Mouse (Mus musculus) kidney, embryonic 15.5 days (tissue): ENCODE results near the gene Ovca2. TPM values are rescaled to one million over a fixed set of nuclear protein-coding genes. Genes with fewer than 3 reads are reported as not detected.

Experiments
- ATAC-seq: fragments of 200-750 bp; cut with Nextera tagmentation; replicated peaks from 2 replicates; pipeline ENCODE4 v1.8.0; 2017; ENCODE audit warnings: moderate TSS enrichment; ENCODE audit not compliant: low FRiP score
- H3K27ac ChIP-seq: fragments of 300-500 bp; sonication (generic); 2 replicates; pipeline ENCODE4 v1.5.1; 2015; ENCODE audit warnings: mild to moderate bottlenecking, inconsistent platforms
- H3K27me3 ChIP-seq: fragments of 300-500 bp; sonication (generic); 2 replicates; pipeline ENCODE4 v1.6.1; 2015; ENCODE audit warnings: inconsistent platforms
- H3K36me3 ChIP-seq: fragments of 300-500 bp; sonication (generic); 2 replicates; pipeline ENCODE4 v1.6.1; 2015; ENCODE audit warnings: inconsistent platforms
- H3K4me1 ChIP-seq: fragments of 300-500 bp; sonication (generic); 2 replicates; pipeline ENCODE4 v1.6.1; 2015; ENCODE audit warnings: inconsistent platforms
- H3K4me2 ChIP-seq: fragments of 300-500 bp; sonication (generic); 2 replicates; pipeline ENCODE4 v1.6.1; 2015; ENCODE audit warnings: moderate library complexity, mild to moderate bottlenecking, inconsistent platforms
- H3K4me3 ChIP-seq: fragments of 300-500 bp; sonication (generic); replicated peaks from 2 replicates; pipeline ENCODE4 v1.5.1; 2015; ENCODE audit warnings: mild to moderate bottlenecking, inconsistent platforms
- H3K9ac ChIP-seq: fragments of 300-500 bp; sonication (generic); 2 replicates; pipeline ENCODE4 v1.6.1; 2015; ENCODE audit warnings: mild to moderate bottlenecking, inconsistent platforms
- H3K9me3 ChIP-seq: fragments of 300-500 bp; sonication (generic); replicated peaks from 2 replicates; pipeline ENCODE4 v1.6.1; 2016; ENCODE audit warnings: inconsistent platforms
- WGBS: fragments of 180-500 bp; shearing (Covaris S2); methylation state at CpG from one replicate; pipeline ENCODE4 v1.1.7; 2015; ENCODE audit warnings: mixed read lengths; 5-methylcytosine and 5-hydroxymethylcytosine counted together
- polyA plus RNA-seq: library from polyadenylated mRNA; unstranded; fragments of >200 nt; fragmentation: Nextera tagmentation; extraction: Ambion mirVana; gene quantifications from 2 replicates; pipeline ENCODE4 v1.2.1, GENCODE M21; 2015

Gene Ovca2
- polyA plus RNA-seq, 1 experiment from 2014 or later: 25.3 TPM

DNA sequence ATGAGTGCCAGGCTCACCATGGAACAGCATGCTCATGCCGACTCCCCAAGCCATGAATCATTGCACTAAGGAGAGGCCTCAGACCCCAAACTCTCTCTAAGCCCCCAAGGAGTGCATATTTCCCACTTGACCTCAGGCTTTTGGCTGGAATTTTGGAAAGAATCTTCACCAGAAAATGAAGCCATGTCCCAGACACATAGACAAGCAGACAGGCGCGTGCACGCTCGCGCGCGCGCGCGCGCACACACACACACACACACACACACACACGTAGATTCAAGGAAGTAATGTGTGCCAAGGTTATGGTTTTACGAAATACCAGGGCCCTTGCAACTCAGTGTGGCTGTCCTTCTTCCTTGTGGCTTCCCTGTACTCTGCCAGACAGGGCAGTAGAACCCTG lies 20.2 kb downstream of the Ovca2 start:
- Histone ChIP-seq H3K9ac (no peak overlapping the region), H3K4me3 (no peak overlapping the region), H3K4me1 (peaks cover 67% of the 10 kb centered on the region), H3K27me3 (no peaks in the 10 kb centered on the region), H3K36me3 (peaks cover 49% of the 10 kb centered on the region), H3K4me2 (no peak overlapping the region), H3K9me3 (no peaks in the 10 kb centered on the region), H3K27ac (peak overlapping the region; percentile 81)
- no peak for ATAC-seq
- 83% methylated on average over 14 of the region's 14 CpGs for WGBS

DNA sequence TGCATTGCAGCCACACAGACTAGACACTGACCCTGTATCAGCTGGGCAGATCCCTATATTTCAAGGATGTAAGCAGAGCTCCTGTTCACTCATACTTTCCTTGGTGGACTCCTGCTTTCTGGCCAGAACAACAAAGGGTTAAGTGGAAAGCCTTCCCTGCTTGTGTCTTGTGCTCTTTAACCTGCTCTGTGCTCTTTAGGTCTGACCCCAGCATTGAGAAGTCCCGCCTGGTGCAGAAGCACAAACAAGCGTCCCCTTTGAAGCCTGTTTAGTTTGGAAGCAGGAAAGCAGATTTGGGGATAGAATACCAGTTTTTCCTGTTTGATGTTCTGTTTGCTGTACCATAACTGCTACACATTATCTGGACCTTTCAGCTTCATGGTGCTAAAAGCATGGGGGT lies 20.7 kb downstream of the Ovca2 start:
- no peak for ATAC-seq
- Histone ChIP-seq H3K9ac (no peak overlapping the region), H3K9me3 (no peaks in the 10 kb centered on the region), H3K4me3 (no peak overlapping the region), H3K4me1 (peaks cover 67% of the 10 kb centered on the region), H3K27ac (peak overlapping the region; percentile 81), H3K36me3 (peaks cover 48% of the 10 kb centered on the region), H3K4me2 (no peak overlapping the region), H3K27me3 (no peaks in the 10 kb centered on the region)
- WGBS: 21% methylated on average over 2 of the region's 2 CpGs

DNA sequence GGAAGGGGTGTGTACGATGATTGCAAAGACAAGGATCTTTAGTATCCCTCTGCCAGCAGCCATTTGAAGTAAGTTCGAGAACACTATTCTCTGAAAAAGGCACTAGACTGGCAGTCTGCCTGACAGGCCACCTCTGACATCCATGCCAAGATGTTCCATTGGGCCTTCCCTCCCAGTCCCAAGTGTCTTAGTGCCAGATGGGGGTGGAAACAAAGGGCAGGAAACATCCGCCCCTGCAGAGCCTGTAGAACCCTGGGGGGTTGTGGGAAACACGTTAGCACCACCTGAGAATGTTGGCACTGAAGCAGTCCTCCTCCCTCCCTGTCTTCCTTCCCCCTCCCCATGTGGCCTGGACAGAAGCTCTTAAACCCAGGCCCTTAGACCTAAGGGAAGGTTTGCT lies 21.6 kb downstream of the Ovca2 start:
- no peak for ATAC-seq
- Histone ChIP-seq H3K9me3 (no peaks in the 10 kb centered on the region), H3K36me3 (peaks cover 39% of the 10 kb centered on the region), H3K4me1 (peaks cover 65% of the 10 kb centered on the region), H3K27me3 (no peaks in the 10 kb centered on the region), H3K4me2 (no peak overlapping the region), H3K9ac (no peak overlapping the region), H3K4me3 (no peak overlapping the region), H3K27ac (peak overlapping the region; percentile 81)
- 55% methylated on average over 4 of the region's 4 CpGs for WGBS

DNA sequence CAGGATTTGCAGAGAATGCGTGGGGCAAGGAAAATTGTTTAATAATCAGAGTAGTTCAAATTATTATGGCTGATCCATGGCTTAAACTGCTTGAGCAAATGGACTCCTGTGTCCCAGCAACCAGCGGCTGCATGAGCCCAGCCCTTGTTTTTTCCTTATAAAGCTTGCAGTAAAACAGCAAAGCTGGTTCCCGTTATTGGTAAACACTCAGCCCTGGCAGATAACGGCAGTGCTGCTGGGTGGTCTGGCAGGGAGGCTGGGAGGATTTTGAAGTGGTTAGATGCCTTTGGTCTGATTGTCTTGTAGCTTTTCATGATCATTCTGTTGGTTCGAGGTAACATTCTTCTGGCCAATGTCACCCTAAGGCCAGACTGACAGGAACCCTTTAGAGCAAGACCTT lies 22.2 kb downstream of the Ovca2 start:
- H3K9me3 ChIP-seq: no peaks in the 10 kb centered on the region

DNA sequence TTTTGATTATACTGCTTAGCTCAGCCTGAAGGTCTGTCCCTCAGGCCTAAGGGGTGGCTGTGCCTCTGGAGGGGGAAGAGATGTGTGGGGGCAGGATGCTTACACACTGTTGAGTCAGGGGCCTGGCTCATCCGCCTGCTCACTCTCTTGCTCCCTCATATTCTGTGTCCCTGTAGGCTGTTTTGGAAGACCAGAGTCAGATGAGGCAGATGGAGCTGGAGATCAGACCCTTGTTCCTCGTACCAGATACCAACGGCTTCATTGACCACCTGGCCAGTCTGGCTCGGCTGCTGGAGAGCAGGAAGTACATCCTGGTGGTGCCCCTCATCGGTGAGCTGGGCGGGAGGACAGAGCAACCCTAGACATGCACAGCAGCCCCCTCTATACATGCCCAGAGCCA lies 22.6 kb downstream of the Ovca2 start:
- Histone ChIP-seq H3K27me3 (no peaks in the 10 kb centered on the region), H3K4me2 (no peak overlapping the region), H3K27ac (peak overlapping the region; percentile 81), H3K9ac (no peak overlapping the region), H3K36me3 (peaks cover 30% of the 10 kb centered on the region), H3K4me1 (peaks cover 58% of the 10 kb centered on the region), H3K4me3 (no peak overlapping the region), H3K9me3 (no peaks in the 10 kb centered on the region)
- ATAC-seq: no peak
- 62% methylated on average over 6 of the region's 6 CpGs for WGBS

More for the DNA sequence above, 22.2 kb downstream of the Ovca2 start:
- H3K9ac ChIP-seq: no peak overlapping the region
- H3K4me1 ChIP-seq: peaks cover 60% of the 10 kb centered on the region
- H3K4me3 ChIP-seq: no peak overlapping the region
- peaks cover 33% of the 10 kb centered on the region for H3K36me3 ChIP-seq
- H3K4me2 ChIP-seq: no peak overlapping the region
- no peaks in the 10 kb centered on the region for H3K27me3 ChIP-seq
- no peak for ATAC-seq
- peak overlapping the region; percentile 81 for H3K27ac ChIP-seq
- 66% methylated on average over 5 of the region's 5 CpGs for WGBS

DNA sequence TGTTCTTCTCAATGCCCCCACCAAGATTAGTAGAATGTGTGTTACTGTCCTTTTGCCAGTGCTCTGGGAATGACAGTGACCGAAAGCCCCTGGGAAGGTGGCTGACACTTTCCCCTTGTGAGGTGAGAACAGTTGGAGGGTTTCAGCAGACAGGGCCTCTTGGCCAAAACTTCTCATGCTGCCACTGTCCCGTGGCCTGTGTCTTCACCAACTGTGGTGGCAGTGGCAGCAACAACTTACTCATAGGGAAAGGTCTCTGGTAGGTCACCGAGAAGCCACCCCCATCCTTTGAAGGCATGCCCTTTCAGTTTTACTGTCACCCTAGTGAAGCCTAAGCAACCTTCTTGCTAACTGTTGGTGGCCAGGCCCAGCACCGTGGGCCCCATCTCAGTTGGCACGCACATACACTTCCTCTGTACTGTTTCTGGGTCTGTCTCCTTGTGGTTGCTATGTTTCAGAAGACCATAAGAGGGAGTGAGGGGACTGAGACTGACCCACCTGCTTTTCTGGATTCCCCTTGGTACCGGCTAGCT lies 24.5 kb downstream of the Ovca2 start:
- H3K4me3 ChIP-seq: no peak overlapping the region
- no peak overlapping the region for H3K9ac ChIP-seq
- H3K36me3 ChIP-seq: peaks cover 28% of the 10 kb centered on the region
- H3K4me2 ChIP-seq: no peak overlapping the region
- H3K27ac ChIP-seq: peak overlapping the region; percentile 85
- H3K9me3 ChIP-seq: no peaks in the 10 kb centered on the region
- peaks cover 51% of the 10 kb centered on the region for H3K4me1 ChIP-seq
- WGBS: 69% methylated on average over 6 of the region's 6 CpGs
- ATAC-seq: no peak
- no peaks in the 10 kb centered on the region for H3K27me3 ChIP-seq

DNA sequence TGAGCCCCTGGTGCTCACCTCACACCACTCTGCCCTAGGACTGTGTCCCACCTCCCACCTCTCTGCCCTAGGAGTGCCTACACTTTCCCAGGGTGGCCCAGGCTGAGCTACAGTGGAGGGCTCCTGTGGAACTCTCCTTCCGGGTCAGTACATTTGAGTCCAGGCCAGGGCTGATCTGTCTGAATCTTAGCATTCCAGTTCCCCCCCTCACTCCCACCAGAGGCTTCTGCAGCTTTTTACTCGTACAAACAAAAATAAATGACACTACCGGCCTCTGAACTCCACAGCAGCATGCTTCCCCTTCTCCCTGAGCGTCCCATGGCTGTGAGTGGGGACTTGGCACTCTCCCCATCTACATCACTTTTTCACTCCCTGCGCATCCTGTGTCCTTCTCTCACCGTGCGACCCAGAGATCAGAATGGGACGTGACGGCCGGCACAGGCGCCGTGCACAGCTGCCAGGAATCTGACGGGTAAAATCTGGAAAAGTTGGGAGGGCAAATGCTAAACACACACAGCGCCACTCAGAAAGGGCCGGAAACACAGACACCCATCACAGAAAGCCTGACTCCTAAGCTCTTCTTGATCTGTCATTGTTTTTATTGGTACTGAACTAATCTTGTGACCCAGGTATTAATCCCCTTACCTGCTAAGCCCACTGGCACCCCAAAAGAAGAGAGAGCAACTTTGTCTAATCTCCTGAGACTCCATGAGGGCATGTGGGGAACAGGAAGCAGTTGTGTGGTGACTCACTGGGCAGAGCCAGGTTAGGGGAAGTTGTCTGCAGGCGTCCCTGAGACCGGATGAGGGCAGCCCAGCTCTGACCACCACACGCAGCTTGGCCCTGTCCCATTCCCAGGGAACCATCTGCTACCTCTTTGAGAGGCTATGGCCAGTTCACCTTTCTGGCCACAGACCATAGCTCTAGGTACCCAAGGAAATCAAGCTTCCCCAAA lies 25.8 kb downstream of the Ovca2 start:
- peak; percentile 44; the same call in 1 of the 2 replicates for ATAC-seq
- Histone ChIP-seq H3K4me3 (no peak overlapping the region), H3K27ac (peak overlapping the region; percentile 85), H3K9ac (no peak overlapping the region), H3K4me2 (no peak overlapping the region), H3K36me3 (peaks cover 32% of the 10 kb centered on the region), H3K4me1 (peaks cover 51% of the 10 kb centered on the region), H3K9me3 (no peaks in the 10 kb centered on the region), H3K27me3 (no peaks in the 10 kb centered on the region)
- 51% methylated on average over 18 of the region's 18 CpGs for WGBS

DNA sequence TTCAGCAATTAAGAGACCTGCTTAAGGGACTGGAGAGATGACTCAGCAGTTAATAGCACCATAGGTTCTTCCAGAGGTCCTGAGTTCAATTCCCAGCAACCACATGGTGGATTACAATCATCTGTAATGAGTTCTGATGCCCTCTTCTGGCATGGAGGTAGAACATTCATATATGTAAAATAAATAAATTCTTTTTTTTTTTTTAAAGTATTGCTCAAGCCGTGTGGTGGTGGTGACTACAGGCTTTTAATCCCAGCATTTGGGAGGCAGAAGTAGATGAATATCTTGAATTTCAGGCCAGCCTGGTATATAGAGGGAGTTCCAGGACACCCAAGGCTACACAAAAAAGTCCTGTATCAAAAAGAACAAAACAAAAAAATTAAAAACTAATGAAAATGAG lies 28.3 kb downstream of the Ovca2 start:
- WGBS: 87% methylated on average over 1 of the region's 1 CpGs
- Histone ChIP-seq H3K4me3 (no peak overlapping the region), H3K4me1 (peaks cover 54% of the 10 kb centered on the region), H3K27me3 (no peaks in the 10 kb centered on the region), H3K36me3 (peaks cover 25% of the 10 kb centered on the region), H3K9ac (no peak overlapping the region), H3K4me2 (no peak overlapping the region), H3K27ac (no peak overlapping the region), H3K9me3 (no peaks in the 10 kb centered on the region)
- no peak for ATAC-seq

DNA sequence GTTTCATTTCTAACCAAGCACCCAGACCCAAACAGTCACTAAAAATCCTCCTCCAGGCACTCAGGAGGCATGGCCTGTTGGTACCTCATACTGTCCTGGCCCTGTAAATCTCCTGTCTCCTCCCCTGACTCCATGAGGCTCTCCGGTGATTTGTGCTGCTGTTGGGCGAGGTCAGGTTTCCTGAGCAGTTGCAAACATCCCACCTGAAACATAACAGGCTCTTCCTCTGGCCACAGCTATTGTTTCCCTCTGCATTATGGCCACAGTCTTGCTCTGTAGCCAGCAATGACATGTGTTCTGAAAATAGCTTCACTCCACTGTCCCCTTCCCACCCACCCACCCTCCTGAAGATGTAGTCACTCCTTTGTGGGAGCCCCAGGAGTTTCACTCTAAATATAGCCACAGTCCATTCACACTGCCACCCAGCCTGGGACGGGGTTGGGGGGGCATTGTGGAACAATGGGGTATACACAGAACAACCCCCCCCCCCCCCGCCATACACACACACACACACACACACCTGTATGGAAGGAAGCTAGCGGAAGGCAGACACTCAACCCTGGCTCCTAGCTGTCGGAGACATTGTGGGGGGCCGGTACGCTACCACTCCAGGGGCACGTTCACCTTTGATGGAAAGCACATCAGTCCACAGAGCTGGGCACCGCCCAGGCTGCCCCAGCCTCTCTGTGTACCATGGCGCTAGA lies 30.2 kb downstream of the Ovca2 start:
- no peak overlapping the region for H3K4me3 ChIP-seq
- peak; percentile 27; the same call in 1 of the 2 replicates for ATAC-seq
- H3K27me3 ChIP-seq: no peaks in the 10 kb centered on the region
- no peak overlapping the region for H3K4me2 ChIP-seq
- H3K4me1 ChIP-seq: peaks cover 45% of the 10 kb centered on the region
- no peak overlapping the region for H3K9ac ChIP-seq
- peaks cover 43% of the 10 kb centered on the region for H3K36me3 ChIP-seq
- no peaks in the 10 kb centered on the region for H3K9me3 ChIP-seq
- peak overlapping the region; percentile 88 for H3K27ac ChIP-seq
- WGBS: 68% methylated on average over 11 of the region's 11 CpGs

DNA sequence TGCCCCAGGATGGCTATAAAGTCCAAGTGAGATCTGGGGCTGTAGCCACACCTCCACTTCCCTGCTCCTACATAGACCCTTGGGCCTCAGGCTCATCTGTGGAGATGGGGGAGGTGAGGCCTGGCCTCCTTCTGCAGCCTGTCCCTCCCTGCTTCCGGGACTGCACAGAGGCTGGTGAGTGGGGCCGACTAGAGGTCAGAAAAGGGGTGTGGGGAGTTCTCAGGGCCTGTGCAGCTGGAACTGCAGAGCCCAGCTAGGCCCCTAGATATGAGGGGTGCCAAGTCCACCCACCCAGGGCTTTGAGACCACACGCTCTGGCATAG lies 30.8 kb downstream of the Ovca2 start:
- H3K4me2 ChIP-seq: 0 out of 2 replicates have a peak overlapping the region, but pooled peaks have one; percentile 1
- no peak overlapping the region for H3K9ac ChIP-seq
- ATAC-seq: peak; percentile 78
- peaks cover 45% of the 10 kb centered on the region for H3K36me3 ChIP-seq
- H3K9me3 ChIP-seq: no peaks in the 10 kb centered on the region
- H3K4me3 ChIP-seq: no peak overlapping the region
- peaks cover 41% of the 10 kb centered on the region for H3K4me1 ChIP-seq
- peak overlapping the region; percentile 88 for H3K27ac ChIP-seq
- WGBS: 21% methylated on average over 3 of the region's 3 CpGs
- H3K27me3 ChIP-seq: no peaks in the 10 kb centered on the region

DNA sequence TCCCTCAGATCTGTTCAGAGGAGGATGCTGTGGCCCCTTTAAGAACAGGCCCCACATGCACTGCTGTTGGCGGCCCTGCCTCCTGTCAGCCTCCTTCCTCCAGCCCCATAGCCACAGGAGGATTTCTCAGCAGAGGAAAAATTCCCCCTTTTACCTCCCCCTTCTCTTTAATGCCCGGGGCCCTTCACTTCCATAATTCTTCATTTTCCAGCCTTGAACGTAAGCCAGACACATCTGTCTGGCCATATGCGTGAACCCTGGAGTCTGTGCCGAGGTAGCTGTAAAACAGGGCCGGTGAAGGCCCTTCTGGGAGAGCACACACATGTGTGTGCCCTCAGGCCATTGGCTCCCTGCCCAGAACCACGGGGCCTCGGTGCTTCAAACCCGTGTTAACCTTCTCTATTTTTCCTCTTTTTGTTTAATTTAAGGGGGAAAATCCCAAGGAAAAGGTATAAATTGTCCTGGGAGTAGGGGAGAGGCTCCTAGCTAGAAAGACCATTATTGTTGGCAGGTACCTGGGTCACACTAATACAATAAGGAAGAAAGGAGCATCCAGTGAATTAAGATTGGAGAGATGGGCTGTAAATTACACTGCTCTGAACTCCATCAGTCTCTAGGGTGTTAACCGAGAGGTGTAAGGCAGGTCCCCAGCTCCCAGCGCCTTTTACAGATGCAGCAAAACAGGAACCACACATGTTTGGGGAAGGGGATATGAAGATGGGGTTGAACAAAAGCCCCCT lies 31.4 kb downstream of the Ovca2 start:
- ATAC-seq: peak; percentile 80
- Histone ChIP-seq H3K4me2 (peak overlapping the region; percentile 12; the same call in 1 of the 2 replicates), H3K27ac (peak overlapping the region; percentile 88), H3K4me3 (no peak overlapping the region), H3K36me3 (peaks cover 48% of the 10 kb centered on the region), H3K9ac (peak overlapping the region; percentile 24; the same call in 1 of the 2 replicates), H3K27me3 (no peaks in the 10 kb centered on the region), H3K4me1 (peaks cover 41% of the 10 kb centered on the region), H3K9me3 (no peaks in the 10 kb centered on the region)
- WGBS: 20% methylated on average over 11 of the region's 11 CpGs
